Mouse (Mus musculus): Measurements from ENCODE around the gene Ipcef1.

DNA sequence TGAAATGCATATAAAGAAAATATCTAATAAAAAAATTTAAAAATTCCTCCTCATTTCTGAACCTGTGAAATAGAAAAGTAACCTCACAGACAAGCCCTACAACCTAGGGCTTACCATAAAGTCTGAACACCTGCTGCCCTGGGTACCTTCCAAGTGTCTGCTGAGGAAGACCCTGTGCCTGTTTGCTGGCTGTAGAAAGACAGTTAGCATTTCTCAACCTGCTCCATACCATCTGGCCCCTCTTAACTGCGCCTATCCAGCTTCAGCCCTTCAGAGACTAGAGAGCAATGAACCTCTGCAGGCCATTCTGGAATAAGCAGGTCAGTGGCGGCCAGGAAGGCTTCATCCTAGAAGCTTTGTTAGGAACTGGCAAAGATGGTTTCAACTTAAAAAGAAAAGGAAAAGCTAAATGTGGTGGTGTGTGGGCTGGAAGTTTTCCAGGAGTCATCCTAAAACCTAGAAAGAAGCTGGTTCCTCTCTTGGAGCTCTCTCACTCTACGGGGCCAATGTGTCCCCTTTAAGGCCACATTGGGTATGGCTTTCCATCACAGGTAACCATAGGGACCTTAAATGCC lies 150.4 kb downstream of the Ipcef1 start:
- no peak for TF ChIP-seq CTCF (IDR thresholded peaks at IDR 0.05; ENCODE audit: low read depth)
- TF ChIP-seq EP300 (optimal IDR thresholded peaks at IDR 0.05), result no peak
